Mouse (Mus musculus) kidney, adult 2 months (tissue): ENCODE measurements around the gene Mecom.

Source experiments
- CTCF ChIP-seq: fragments of 200-500 bp; conservative IDR thresholded peaks from 2 replicates; pipeline ENCODE4 v1.5.1; 2011; ENCODE audit warnings: low read depth, mild to moderate bottlenecking, control low read depth, low read length, moderate library complexity, mixed read lengths; ENCODE audit not compliant: insufficient read depth, insufficient read length
- POLR2A ChIP-seq: fragments of 200-500 bp; IDR thresholded peaks from one replicate; pipeline ENCODE4 v1.6.1; 2011; ENCODE audit warnings: low read depth, low read length, control low read depth

DNA sequence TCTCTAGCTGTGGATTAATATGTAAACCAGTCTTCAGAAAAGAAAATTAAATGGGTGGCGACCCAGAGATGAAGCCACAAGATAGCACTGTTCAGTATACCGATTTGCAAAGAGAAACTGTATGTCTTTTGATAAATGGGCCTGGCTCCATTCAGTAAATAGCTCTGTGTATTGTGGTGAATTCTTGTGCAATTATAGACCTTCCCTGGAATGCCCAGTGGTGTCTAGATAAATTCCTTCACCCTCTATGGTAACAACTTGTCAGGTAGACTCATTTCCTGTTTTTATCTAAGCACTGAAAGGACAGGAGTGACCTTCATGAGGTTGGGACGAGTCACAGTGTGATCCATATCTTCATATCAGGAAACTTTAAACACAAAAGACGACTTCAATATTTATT lies 571.2 kb downstream of the Mecom start:
- TF ChIP-seq CTCF (no peak), POLR2A (no peak)
